Mouse (Mus musculus): ENCODE data around the gene Cep41. TPM values are rescaled to one million over a fixed set of nuclear protein-coding genes. Genes with fewer than 3 reads are reported as not detected.

Gene Cep41
- total RNA-seq, 2 experiments from 2014 or later, result 5.3 to 6.0 TPM

- DNase-seq (ENCODE audit: low spot score in 2 of 2), result no peak
These were observed 17.8 kb upstream of the Cep41 start for GRCm38 (mm10) chr6:30711365-30711763.

- DNase-seq (ENCODE audit: low spot score in 2 of 2), result no peak
These were observed 17.1 kb upstream of the Cep41 start for GRCm38 (mm10) chr6:30710371-30711364.

DNA sequence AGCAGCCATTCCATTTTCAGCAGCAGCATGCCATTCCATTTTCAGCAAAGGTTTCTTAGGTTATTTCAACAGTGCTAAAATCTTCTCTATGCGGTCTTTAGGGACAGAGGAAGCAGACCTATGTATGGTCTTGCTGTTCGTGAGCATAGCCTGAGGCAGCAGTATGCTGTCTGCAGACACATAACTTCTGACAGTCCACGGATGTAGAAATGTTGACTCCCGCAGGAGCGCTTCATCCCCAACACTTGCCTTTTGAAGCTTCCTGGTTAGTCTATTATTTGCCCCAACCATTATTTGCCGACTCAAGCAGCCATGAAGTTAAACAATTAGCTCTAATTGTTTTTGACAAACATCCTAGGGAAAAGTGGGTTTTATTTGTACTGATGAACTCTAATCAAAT, 15.6 kb upstream of the Cep41 start:
- DNase-seq (ENCODE audit: low spot score in 2 of 2), result no peak

DNA sequence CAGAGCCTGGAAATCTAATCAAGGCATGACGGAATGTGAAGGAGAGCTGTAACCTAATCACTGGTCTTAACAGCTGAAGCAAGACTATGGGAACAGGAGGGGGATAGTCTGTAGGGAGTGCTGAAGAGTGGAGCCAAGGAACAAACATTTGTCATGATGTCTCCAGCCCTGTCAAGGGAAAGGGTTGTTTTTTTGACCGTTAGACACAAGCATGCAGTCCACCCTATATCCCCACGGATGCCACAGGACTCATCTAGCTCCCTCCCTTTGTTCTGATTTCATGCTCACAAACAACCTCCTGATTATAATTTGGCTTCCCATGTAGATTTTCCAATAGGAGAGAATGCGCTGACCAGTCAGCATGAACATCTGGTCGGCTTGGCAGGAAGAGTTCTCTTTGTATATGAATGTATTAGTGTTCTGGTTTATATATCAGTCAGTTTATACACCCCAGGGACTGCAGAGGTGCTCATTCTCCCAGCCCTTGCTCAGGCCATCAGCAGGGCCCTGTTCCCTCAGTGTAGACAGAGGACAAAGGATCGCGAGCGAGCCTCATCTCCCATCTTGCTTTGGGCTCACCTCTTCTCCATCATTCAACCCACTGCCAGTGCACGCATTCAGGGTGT, 10.5 kb upstream of the Cep41 start:
- DNase-seq (ENCODE audit: low spot score in 2 of 2), result no peak

DNA sequence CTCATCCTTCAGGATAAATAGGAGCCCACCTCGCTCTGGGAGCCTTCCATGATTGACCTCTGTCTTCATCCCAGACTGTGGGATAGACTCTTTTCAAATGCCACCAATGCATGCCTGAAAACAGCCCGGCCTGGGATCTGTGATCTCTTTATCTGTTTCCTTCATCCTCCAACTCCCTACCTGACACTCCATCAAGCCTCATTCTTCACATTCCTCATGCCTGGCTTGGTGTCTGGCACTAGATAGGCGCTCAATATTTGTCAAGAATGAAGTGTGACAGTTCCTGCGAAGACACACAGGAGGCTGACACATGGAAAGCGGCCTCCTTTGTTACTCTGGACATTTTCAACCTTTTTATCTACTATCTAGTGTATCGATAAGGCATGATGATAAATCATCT, 9.9 kb upstream of the Cep41 start:
- no peak for DNase-seq (ENCODE audit: low spot score in 2 of 2)

- no peak for DNase-seq (ENCODE audit: low spot score in 2 of 2)
These were observed 9.3 kb upstream of the Cep41 start for GRCm38 (mm10) chr6:30702881-30703280.

- no peak for DNase-seq (ENCODE audit: low spot score in 2 of 2)
These were observed 6.6 kb upstream of the Cep41 start for GRCm38 (mm10) chr6:30700182-30700581.

GRCm38 (mm10) chr6:30698036-30698435, 4.5 kb upstream of the Cep41 start:
- DNase-seq (ENCODE audit: low spot score in 2 of 2), result no peak

- no peak for DNase-seq (ENCODE audit: low spot score in 2 of 2)
These were observed 3.9 kb upstream of the Cep41 start for GRCm38 (mm10) chr6:30697464-30697863.

GRCm38 (mm10) chr6:30695124-30695523, 1.6 kb upstream of the Cep41 start:
- no peak for DNase-seq (ENCODE audit: low spot score in 2 of 2)

- DNase-seq (ENCODE audit: low spot score in 2 of 2), result peak; percentile 53 to 79
These were observed 660 bp upstream of the Cep41 start for GRCm38 (mm10) chr6:30694209-30694608.

DNA sequence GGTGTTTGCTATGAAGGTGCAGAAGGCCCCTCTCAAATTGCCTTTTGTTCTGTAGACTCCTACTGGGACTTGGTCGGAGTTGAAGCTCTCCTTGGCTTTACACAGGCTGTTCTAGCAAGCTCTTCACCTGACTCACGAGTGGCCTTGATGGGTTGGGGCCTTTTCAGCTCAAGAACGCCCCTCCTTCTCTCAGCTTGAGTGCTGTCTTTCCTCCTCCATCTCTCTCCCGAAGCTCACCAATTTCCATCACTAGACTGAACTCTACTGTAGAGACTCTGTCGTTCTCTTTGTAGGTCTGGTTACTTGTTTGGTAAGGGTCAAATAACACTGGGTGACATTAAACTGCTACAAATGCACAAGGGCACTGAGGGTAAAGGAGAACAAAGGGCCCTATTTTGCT, 723 bp downstream of the Cep41 start:
- no peak for DNase-seq (ENCODE audit: low spot score in 2 of 2)

DNA sequence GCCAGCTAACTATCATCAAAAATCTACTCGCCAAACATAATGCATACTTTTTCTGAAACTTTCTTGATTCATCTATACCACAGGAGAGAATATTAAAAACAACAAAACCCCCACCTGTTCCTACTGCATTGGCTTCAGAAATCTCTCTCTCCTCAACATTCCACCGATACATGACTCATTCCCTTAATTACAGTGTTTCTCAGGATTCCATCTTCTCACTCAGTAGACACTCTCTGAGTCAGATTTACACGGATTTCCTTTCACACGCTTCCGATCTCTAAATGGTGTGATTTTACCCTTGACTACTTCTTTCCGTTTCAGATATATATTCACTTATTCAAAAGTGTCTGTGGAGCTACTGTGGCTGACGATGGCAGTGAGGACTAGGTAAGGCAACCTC, 6.4 kb downstream of the Cep41 start:
- no peak for DNase-seq (ENCODE audit: low spot score in 2 of 2)

GRCm38 (mm10) chr6:30684570-30684969, 9.0 kb downstream of the Cep41 start:
- no peak for DNase-seq (ENCODE audit: low spot score in 2 of 2)

- DNase-seq (ENCODE audit: low spot score in 2 of 2), result no peak
These were observed 11.3 kb downstream of the Cep41 start for GRCm38 (mm10) chr6:30681935-30682900.

DNA sequence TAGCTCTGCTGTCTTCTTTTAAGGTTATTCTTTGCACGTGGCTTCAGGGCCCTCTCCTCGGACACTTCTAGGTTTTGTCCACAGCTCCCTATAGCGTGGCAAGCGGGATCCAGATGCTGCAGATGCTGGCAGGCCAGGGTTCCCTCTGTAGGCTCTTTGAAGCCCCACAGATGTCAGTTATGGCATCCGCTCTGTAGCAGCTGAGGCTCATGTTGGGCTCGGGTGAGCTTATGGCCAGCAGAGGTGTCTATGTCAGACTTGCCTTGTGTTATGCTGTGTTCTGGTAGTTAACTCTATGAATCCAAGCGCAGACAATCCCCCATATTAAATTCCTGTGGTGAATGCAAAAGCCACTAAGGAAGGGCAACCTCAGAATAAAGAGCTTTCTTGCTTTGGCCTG, 13.1 kb downstream of the Cep41 start:
- DNase-seq (ENCODE audit: low spot score in 2 of 2), result no peak

- DNase-seq (ENCODE audit: low spot score in 2 of 2), result no peak
These were observed 14.0 kb downstream of the Cep41 start for GRCm38 (mm10) chr6:30679567-30679966.

- DNase-seq (ENCODE audit: low spot score in 2 of 2), result no peak
These were observed 15.1 kb downstream of the Cep41 start for GRCm38 (mm10) chr6:30678482-30678881.

DNA sequence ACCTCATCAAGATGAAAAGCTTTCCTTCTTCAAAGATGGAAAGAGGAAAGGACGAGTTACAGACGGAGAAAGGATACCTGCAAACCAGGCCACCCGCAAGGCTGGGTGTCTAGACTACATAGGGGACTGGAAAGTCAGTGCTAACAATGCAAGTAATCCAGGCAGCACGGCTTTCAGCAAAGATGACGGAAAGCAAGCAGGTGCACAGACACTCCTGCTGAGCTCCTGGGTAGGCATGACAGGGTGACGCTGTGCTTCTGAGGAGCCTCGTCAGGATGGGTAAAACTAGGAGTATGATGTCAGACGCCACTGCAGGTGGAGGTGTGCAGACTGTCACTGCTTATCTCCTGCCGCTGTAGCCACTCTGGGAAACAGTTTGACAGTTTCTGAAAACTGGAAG, 16.0 kb downstream of the Cep41 start:
- no peak for DNase-seq (ENCODE audit: low spot score in 2 of 2)

- DNase-seq (ENCODE audit: low spot score in 2 of 2), result no peak
These were observed 17.0 kb downstream of the Cep41 start for GRCm38 (mm10) chr6:30676506-30676905.

DNA sequence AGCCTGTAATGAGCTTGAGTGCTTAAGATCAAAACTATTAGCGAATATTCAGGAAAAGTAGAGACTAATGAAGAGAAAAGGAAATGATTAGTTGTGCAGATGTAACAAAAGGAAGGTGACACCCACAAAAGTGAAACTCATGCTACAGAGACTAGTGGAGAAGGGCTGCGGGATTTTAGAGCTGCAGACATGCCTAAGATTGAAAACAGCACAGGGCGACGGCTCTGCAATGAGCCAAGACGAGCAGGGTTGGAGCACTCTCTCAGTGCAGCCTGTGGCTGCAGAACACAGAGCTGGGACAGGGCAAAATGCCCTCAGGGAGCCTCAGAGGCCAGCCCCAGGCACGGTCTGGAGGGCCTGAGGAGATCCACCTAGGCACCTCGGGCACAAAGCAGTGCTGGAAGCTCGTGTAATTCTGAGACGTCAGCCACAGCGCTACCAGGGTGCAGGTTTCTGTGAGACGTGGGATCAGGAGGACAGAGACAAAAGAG, 18.2 kb downstream of the Cep41 start:
- DNase-seq (ENCODE audit: low spot score in 2 of 2), result peak; percentile 24 to 41
